Mouse (Mus musculus): ENCODE results near the gene Csk.

Csk gene

DNA sequence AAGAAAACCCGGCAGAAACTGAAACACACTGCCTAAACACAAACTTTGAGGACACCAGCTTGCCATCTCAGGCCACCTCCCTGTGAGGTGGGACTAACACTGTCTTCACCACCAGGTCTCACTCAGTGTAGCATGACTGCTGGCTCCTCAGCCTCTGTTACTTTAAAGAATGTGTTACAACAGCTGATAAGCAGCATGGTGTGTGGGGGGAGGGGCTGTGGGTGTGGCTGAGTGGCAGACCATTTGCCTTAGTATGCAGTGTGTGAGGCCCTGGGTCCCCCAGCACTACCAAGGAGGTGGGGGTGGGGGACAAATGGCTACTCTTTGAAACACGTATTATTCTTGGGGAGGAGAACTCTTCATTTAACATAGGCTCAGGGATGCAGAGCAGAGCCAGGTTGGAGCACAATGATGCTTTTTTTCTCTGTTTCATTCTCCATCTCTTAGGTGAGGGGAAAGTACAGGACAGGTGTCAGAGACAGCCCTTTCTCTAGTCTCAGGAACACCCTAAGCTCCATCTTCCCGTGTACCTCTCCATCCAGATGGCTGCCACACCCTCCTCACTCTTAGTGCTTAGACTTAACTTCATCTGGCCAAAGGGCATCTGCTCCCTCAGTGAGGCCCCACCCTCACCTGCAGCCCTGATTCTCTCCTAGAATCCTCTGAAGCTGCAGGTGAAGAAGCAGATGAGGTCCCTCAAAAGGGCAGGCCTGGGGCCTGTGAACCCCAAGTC, 52.6 kb downstream of the Csk start:
- no peak for DNase-seq

GRCm38 (mm10) chr9:57598851-57599563, 54.4 kb downstream of the Csk start:
- no peak for DNase-seq

- DNase-seq = no peak
These were observed 55.5 kb downstream of the Csk start for GRCm38 (mm10) chr9:57597929-57598382.

DNA sequence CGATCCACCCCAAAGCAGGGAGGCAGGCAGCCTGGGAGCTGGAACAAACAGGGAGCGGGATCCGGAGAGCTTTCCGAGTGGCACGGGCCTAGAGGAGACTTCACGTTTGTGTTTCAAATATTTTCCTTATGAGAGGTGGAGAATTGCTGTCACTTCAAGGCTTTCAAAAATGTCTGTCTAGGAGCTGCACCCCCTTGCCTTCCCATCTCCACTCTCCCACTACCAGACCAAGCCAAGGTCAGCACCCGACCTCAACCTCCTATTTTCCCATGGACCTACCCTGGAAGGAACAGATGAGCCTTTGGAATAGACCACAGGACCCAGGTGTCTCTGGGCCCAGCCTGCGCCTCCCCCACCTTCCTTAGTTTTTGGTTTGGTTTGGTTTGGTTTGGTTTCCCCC, 56.2 kb downstream of the Csk start:
- DNase-seq = no peak

- DNase-seq = no peak
These were observed 59.3 kb downstream of the Csk start for GRCm38 (mm10) chr9:57594174-57594509.

- DNase-seq = no peak
These were observed 59.8 kb downstream of the Csk start for GRCm38 (mm10) chr9:57593454-57594173.

GRCm38 (mm10) chr9:57590726-57591125, 62.7 kb downstream of the Csk start:
- DNase-seq = no peak

- peak; percentile 84 for DNase-seq
These were observed 64.0 kb downstream of the Csk start, which contains the start of gene Ulk3 for GRCm38 (mm10) chr9:57589224-57590126. Gene Ulk3, plus strand, starts transcription at chr9:57589452.

DNA sequence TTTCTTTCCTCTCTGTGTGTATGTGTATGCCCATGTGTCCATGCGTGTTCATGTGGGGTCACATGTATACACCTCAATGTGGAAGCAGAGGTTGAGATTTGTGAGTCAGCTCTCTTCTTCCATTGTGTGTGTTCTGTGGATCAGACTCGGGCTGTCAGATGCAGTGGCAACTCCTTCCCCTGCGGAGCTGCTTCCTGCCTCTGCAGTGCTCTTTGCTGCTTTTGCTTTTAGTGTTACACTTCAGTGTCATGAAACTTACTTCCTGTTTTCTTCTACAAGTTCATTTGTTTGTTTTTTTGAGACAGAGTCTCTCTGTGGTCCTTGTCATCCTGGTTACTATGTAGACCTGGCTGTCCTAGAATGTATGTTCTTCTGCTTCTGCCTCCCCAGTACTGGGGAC, 68.4 kb downstream of the Csk start:
- DNase-seq = no peak

DNA sequence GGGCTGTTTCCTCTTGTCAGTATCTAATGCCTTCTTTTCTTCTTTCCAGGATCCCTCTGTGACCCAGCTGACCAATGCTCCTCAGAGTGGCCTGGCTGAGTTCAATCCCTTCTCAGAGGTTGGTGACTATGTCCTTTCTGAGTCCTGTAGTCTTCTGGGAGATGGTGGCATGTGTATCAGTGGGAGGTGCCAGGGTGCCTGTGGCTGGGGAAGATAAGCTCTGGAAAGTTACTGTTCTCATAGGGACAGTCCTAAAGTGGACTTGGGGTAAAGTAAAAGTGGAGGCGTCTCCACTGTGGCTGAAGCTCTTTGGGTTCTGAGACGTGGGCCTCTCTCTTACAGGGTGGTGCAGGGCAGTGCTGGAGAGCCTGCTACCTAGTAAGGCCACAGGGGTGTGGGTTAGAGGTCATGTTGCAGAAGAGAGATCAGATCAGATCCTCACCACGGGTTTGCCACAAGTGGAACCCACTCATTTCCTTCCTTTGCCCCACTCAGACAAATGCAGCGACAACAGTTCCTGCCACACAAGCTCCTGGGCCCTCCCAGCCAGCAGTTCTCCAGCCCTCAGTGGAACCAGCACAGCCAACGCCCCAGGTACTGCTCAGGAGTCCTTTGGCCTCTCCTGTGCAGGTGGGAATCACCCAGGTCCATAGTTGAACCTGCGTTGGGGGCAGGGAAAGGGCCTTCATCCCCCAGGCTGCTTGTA, 76.1 kb downstream of the Csk start:
- DNase-seq = no peak

Measured in thymus, adult 18-20 months (tissue).